Mouse (Mus musculus): ENCODE results near the gene Uqcc1.
"Not testable (repeated sequence)": the region's sequence is repeated elsewhere in the genome, so short reads cannot be mapped to it uniquely, and the experiment has no call there.

The Uqcc1 gene

GRCm38 (mm10) chr2:155939897-155940529 lies 9.9 kb upstream of the Uqcc1 start:
- no peak for ATAC-seq (ENCODE audit: insufficient number of reproducible peaks, low FRiP score, low TSS enrichment)

GRCm38 (mm10) chr2:155928711-155929345 lies 1.3 kb downstream of the Uqcc1 start:
- no peak for ATAC-seq (ENCODE audit: insufficient number of reproducible peaks, low FRiP score, low TSS enrichment)

- ATAC-seq (ENCODE audit: insufficient number of reproducible peaks, low FRiP score, low TSS enrichment) = not testable (repeated sequence)
Measured at GRCm38 (mm10) chr2:155925213-155925612, 4.9 kb downstream of the Uqcc1 start.

GRCm38 (mm10) chr2:155923143-155923542 lies 7.0 kb downstream of the Uqcc1 start:
- no peak for ATAC-seq (ENCODE audit: insufficient number of reproducible peaks, low FRiP score, low TSS enrichment)

- ATAC-seq (ENCODE audit: insufficient number of reproducible peaks, low FRiP score, low TSS enrichment) = no peak
Measured at GRCm38 (mm10) chr2:155914684-155915083, 15.4 kb downstream of the Uqcc1 start.

- no peak for ATAC-seq (ENCODE audit: insufficient number of reproducible peaks, low FRiP score, low TSS enrichment)
Measured at GRCm38 (mm10) chr2:155903632-155904008, 26.5 kb downstream of the Uqcc1 start.

- no peak; the same call in 1 of the 2 replicates for ATAC-seq (ENCODE audit: insufficient number of reproducible peaks, low FRiP score, low TSS enrichment)
Measured at GRCm38 (mm10) chr2:155902989-155903631, 27.0 kb downstream of the Uqcc1 start.

GRCm38 (mm10) chr2:155895046-155895735 lies 34.9 kb downstream of the Uqcc1 start:
- no peak for ATAC-seq (ENCODE audit: insufficient number of reproducible peaks, low FRiP score, low TSS enrichment)

- ATAC-seq (ENCODE audit: insufficient number of reproducible peaks, low FRiP score, low TSS enrichment) = no peak
Measured at GRCm38 (mm10) chr2:155894307-155895045, 35.6 kb downstream of the Uqcc1 start.

- no peak for ATAC-seq (ENCODE audit: insufficient number of reproducible peaks, low FRiP score, low TSS enrichment)
Measured at GRCm38 (mm10) chr2:155886776-155887175, 43.3 kb downstream of the Uqcc1 start.

GRCm38 (mm10) chr2:155885271-155885697 lies 44.8 kb downstream of the Uqcc1 start:
- ATAC-seq (ENCODE audit: insufficient number of reproducible peaks, low FRiP score, low TSS enrichment) = no peak

- ATAC-seq (ENCODE audit: insufficient number of reproducible peaks, low FRiP score, low TSS enrichment) = no peak
Measured at GRCm38 (mm10) chr2:155882087-155882486, 48.0 kb downstream of the Uqcc1 start.

GRCm38 (mm10) chr2:155878964-155879876 lies 50.9 kb downstream of the Uqcc1 start:
- no peak for ATAC-seq (ENCODE audit: insufficient number of reproducible peaks, low FRiP score, low TSS enrichment)

- ATAC-seq (ENCODE audit: insufficient number of reproducible peaks, low FRiP score, low TSS enrichment) = no peak
Measured at GRCm38 (mm10) chr2:155873636-155874035, 56.5 kb downstream of the Uqcc1 start.

GRCm38 (mm10) chr2:155872930-155873507 lies 57.1 kb downstream of the Uqcc1 start:
- no peak for ATAC-seq (ENCODE audit: insufficient number of reproducible peaks, low FRiP score, low TSS enrichment)

GRCm38 (mm10) chr2:155872486-155872885 lies 57.6 kb downstream of the Uqcc1 start:
- ATAC-seq (ENCODE audit: insufficient number of reproducible peaks, low FRiP score, low TSS enrichment) = no peak

GRCm38 (mm10) chr2:155869772-155870171 lies 60.3 kb downstream of the Uqcc1 start:
- no peak for ATAC-seq (ENCODE audit: insufficient number of reproducible peaks, low FRiP score, low TSS enrichment)

- ATAC-seq (ENCODE audit: insufficient number of reproducible peaks, low FRiP score, low TSS enrichment) = no peak
Measured at GRCm38 (mm10) chr2:155868320-155868719, 61.8 kb downstream of the Uqcc1 start.

- no peak for ATAC-seq (ENCODE audit: insufficient number of reproducible peaks, low FRiP score, low TSS enrichment)
Measured at GRCm38 (mm10) chr2:155863301-155863867, 66.7 kb downstream of the Uqcc1 start.

Measured in cerebellum, adult (tissue).